Mouse (Mus musculus): Measurements from ENCODE around the gene Parp14.

Parp14 gene

DNA sequence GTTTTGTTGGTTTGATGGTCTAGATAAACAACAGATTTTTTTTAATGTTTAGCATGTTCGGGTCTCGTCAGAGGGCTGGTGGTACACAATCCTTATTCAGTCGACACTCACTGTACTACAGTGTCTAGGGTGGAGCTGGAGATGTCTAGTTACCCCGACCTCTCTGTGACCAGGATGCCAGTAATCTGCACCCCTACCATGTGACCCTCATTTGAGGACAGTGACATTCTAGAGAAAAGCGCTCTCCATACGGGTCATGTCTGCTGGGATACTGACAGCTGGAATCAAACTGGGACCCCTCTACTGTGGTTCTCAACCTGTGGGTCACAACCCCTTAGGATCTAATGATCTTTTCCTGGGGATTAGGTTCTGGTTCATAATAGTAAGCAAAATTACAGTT lies 1.7 kb downstream of the Parp14 start:
- no peak for DNase-seq

DNA sequence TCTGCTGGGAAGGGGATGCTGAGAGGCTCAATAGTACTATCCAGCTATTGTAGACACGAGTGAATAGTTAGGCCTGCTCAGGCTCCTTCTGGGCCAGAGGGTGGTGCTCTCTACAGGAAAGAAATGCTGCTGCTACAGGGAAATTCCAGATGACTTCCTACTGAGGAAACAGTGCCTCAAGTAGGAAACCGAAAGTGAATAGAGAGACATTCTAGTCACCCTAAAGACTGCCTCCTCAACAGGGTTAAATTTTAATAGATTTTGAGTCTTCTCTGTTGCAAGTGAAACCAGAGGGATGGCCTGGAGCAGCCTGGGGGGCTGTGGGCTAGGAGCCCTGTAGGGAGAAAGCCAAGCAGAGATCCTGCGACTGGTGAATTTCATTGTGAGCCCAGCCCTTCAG lies 2.2 kb downstream of the Parp14 start:
- DNase-seq, result no peak

DNA sequence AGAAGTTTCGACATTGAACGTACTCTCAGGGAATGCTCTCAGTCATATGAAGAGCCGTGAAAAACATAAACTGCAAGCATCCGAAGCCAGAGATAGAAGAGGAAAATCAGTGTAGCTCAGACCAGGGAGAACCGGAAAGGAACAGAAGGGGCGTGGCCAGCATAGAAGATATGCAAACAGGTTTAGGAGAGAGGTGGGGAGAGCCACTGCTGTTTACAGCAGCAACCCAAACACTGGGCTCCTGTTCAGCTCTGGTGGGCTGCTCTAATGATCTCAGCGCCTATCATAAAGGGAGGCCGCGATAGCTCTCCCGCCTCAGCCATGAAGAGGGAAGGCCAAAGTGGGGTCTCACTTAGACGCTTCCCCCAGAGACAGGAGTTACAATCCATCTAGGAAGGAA lies 3.6 kb downstream of the Parp14 start:
- no peak for DNase-seq

DNA sequence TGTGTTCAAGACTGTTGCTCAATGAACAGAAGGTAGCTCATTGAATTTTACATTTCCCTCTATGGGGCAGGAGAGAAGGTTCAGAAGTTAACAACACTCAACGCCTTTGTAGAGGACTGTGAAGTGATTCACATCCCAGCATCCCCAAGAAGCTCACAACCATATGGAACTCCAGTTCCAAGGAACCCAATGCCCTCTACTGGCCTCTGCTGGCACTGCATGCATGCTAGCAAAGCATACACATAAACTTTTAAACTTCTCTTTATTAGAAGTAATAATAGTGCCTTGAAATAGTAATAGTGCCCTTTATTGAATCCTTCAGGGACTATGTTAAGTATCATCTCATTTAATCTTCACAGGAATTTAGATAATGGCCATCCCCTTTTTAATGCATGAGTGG lies 9.3 kb downstream of the Parp14 start:
- no peak for DNase-seq

DNA sequence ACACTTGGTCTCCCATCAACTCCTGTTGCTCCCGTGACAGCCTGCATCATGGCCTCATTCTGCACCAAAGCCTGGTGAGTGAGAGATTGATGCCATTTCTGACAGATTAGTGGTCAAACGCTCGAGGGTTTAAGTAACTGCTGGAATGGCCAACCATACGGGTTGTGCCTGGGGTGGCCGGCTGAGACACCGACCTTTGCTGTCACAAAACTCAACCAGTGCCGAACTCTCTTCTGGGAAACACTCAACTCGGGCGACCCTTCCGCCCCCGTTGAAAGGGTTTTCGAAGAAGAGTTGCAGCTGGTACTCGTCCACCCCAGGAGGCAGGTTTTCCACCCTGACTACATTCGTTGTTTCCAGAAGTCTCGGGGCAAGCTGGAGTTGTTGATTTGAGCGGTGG lies 11.1 kb downstream of the Parp14 start:
- no peak for DNase-seq

DNA sequence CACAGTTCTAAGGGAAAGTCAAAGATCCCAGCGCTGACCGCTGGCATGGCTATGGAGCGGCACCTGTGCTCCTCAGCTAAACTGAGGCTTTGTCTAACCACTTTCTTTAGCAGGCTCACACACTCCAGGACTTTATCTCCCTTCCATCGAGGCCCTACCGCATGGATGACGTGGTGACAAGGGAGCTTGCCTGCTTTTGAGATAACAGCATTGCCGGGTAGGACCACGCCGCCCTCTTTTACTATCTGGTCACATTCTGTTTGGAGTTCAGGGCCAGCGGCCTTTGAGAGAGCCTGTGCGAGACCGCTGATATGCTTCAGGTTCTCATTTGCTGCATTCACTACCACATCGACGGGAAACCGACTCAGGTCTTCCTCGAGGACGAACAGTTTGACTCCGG lies 14.6 kb downstream of the Parp14 start:
- no peak for DNase-seq

DNA sequence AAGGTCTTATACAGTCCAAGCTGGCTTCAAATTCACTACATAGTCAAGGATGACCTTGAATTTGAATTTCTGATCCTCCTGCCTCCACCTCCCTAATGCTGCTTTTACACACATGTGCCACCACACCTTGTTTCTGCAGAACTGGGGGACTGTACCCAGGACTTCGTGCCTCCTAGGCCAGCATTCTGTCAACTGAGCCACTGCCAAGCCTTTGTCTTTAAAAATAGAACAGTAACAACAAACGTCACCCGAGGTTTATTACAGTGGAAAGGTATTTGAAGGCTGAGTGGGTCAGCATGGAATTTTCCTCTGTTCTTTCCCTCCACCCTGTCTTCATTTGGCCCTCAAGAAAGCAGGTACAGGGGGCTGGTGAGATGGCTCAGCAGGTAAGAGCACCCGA lies 15.5 kb downstream of the Parp14 start:
- DNase-seq, result no peak

DNA sequence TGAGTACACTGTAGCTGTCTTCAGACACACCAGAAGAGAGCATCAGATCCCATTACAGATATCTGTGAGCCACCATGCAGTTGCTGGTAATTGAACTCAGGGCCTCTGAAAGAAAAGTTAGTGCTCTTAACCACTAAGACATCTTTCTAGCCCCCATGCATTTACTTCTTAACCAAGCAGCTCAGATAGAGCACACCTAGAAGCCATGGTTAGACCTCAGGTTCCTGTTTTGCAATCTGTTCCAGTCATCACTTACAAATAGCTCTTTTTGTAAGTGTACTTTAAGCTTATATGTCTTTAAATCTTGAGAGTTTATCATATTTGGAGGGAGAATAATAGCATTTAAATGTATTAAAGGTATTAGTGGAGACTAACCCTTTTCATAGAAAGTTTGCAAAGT lies 24.2 kb downstream of the Parp14 start:
- no peak for DNase-seq

DNA sequence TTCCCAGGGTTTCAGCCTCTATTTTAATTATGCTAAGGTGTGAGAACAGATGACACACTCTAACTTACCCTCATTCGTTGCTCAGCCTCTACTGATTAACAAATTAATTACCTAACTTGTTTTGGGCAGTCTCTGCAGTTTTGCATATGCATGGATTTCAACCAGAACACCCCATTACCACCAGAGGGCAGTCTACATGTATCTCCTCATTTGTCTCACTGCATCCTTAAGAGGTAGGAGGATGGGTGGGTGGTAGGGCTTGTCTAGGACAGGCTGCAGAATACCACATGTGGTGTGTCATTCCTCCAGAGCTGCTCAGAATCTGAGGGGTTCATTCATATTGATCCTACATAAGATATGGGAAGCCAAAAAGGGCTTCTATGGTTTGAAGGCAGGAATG lies 31.7 kb downstream of the Parp14 start:
- no peak for DNase-seq

DNA sequence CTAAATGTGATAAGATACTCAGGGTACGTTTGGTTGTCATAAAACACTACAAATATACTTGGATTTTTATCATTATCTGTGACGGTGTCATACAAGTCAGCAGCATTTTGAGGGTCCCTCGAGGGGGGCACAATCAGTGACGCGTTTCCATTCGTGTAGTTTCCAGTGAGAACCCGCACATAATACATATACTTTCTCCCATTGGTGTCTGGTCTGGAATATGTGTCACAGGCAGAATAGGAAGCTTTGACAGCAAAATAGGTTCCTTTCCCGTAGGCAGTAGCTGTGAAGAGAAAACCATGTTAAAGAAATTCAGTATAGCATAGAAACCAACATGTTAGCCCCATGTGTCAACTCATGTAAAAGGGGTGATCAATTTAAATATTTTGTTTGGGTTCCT lies 36.7 kb downstream of the Parp14 start:
- no peak for DNase-seq

DNA sequence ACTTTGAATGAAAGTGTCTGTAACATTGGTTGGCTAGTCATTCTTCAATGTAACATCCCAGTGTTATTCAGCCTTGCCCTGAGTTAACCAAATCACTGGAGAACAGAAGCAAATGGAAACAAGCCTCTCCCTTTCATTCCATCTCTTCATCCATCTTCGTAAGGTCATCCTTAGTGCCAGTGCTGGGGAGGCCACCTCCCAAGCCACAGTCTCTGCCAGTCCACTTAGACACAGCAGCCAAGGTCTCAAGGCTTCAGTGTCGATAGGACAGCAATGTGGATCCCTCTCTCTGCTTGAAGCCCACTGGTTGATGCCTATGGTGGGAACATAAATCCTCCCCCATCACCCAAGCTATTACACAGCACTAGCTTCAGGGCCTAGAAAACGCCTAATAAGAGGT lies 38.4 kb downstream of the Parp14 start:
- DNase-seq, result no peak

DNA sequence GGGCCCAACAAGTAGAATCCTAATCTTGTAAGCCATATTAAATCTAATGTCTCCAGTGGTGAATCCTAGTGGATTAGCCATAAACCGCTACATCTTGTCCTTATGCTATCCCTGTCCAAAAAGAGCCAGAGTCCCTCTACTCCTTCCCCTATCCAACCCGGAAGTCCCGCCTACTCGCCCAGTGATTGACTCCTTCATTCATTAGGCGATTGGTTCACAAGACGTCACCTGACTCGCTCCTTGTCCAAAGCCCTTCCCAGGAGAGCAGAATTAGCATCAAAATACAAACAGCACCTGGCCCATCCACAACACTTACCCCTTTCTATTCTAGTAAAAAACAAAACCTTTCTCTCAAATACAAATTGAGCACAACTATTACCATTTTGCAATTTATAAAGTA lies 41.3 kb downstream of the Parp14 start:
- no peak for DNase-seq

DNA sequence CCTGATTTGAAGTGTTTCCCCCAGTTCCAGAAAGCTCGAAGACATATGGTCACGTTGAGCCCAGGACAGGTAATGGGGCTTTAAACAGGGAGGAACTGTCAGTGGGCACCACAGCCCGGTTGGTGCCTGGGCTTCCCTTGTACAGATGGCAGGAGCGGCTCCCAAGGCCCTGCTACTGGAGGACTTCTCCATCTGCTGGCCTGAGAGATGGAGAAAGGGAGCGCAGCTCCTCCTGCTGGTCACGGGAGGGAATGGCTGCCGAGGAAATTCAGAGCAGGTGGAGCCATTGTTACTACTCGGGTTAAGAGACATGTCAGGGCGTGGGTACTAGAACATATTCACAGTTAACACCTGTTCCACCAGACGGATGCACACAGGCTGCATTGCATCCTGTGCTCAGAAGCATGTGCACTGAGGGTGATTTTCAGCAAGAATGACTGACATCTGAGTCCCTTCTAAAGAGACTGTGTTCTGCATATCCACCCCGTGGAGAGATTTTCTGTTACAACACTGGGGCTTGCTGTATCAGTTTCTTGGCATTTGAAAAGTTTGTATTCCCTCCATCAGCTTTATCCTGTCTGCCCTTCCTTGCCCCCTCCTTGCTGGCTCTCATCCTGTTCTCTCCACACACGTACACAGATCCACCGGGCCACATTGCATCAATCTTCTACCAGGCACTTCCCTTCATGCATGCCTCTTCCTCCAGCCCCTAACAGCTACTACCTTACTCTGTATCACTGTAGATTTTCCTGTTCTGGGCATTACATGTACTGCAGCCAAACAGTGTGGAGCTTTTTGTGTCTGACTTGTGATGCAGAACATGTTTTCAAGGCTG lies 53.9 kb downstream of the Parp14 start:
- DNase-seq, result peak; percentile 71 to 74

DNA sequence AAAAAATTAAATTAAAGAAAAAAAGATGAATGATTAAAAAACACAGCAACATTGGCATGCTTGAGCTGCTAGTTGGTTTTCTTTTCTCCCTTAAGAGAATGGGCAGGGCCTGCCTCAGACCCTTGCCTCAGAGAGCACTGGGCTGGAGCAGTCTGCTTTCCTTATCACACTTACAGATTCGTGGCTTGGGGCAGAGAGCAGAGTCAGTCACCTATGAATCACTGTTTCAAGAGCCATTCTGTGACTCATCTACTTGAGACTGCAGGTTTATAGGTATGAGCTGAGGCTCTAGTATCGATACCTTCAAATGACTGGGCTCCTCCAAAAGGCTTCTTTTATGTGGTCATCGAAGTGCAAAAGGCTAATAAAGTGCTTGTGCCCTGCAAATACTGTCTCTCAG lies 58.2 kb downstream of the Parp14 start:
- no peak for DNase-seq

DNA sequence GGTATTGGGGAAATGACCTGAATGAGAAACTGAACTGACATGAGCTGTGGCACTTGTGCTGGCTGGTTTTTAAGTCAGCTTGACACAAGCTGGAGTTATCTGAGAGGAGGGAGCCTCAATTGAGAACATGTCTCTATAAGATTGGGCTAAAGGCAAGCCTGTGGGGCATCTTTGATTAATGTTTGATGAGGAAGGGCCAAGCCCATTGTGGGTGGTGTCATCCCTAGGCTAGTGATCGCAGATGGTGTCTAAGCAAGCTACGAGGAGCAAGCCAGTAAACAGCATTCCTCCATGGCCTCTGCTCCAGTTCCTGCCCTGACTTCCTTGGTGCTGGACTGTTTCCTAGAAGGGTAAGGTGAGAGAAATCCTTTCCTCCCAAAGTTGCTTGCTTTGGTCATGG lies 62.5 kb downstream of the Parp14 start:
- DNase-seq, result no peak

DNA sequence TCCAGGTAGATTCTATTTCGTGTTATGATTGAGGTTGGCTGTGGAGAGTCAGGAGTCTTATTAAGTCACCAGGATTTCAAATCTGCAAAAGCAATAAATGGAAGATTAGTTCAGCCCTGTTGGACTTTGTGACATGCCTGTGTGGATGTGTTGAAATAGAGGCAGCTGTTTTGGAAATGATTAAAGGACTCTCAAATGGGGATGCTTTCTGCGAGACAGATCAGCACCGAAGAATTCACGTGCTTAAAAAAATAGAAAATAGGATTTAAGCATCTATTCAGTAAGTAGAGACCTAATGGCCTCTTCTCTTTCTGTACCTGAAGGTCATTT lies 63.7 kb downstream of the Parp14 start:
- no peak for DNase-seq

DNA sequence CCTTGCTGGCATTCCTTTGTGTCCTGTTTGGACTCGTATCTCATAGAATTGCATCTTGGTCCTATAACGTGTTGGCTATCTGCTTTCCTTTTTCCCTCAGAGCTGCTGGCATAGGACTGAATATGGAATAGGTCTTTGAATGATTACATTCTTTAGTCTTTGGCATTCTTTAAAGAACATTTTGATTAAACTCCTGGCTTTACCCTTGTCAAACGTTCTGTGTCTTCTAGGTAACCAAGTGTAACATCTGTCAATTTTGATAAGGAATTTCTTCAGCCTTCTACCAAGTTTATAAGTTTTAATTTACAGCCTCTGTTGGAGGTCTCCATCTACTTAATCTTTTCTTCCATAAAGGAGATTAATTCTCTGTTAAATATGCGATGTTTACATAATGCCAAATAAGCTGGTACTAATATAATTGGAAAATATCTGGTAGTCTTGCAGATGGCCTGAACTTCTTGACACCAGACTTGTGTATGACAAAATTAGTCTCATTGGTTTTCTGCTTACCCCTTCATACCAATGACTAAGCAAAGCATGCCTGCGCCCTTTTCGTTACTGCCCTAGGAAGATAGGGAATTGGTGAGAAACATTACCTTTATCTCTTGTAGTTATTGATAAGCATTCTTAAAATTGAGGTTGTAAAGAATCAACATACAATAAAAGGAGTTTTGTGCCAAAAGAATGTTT lies 64.2 kb downstream of the Parp14 start:
- DNase-seq, result no peak

DNA sequence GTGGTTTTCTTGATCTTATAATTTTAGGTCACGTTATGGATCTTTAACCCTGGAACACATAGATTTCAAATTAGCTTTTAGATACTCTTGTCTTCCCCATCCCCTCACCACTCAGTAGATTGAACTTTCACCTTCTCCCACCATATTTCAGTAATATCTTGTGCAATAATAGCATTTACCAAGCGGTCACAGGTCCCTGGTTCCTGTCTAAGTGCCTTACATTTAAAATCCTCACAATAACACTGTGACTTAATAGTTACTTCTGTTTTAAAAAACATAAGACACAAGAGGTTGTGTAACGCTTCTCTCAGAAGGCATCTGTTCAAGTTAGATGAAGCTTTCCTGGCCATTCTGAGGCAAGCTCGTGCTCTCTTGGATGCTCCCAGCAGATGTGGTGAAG lies 67.6 kb downstream of the Parp14 start:
- no peak for DNase-seq

DNA sequence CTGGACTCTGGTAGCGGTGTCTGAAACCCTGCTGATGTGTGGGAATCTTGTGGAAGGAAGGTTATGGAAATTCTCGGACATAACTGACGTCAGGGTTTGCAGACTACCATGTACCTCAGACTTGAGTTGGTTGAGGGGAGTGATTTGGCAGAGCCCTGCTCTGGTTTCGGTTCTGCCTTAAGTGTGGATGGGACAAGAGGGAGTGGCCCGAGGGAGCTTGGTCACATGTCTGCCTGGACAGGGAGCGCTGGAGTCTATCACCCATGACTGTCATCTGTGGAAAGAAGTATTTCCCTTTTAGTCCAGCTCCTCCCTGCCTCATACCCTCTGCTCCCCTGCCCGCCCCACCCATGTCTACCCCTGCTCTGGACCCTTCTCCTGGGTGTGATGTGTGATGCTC lies 69.2 kb downstream of the Parp14 start:
- no peak for DNase-seq

DNA sequence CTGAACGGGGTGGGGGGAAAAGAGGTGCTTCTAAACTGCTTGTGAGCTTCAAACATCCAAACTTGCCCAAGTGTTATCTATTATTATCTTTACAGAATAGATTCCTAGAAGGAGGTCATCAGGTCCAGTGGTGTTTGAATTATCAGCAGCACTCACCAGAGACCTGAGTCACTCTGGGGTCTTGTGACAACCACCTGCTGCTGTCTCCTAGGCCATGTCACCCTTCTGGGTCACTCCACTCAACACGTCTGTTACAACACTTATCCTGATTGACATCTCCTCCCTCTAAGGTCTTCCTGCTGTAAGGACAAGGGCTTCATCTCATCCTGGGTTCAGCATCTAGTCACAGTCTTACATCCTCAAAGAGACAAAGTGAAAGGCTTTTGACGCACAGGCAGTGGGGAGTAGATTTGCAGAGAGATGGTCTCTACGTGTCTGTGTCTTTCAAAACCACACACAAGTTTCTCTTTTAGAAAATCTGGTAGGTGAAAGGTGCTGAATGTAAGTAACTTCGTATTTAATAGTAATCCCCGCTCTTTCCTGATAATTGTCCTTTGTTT lies 79.3 kb downstream of the Parp14 start:
- DNase-seq, result no peak

DNA sequence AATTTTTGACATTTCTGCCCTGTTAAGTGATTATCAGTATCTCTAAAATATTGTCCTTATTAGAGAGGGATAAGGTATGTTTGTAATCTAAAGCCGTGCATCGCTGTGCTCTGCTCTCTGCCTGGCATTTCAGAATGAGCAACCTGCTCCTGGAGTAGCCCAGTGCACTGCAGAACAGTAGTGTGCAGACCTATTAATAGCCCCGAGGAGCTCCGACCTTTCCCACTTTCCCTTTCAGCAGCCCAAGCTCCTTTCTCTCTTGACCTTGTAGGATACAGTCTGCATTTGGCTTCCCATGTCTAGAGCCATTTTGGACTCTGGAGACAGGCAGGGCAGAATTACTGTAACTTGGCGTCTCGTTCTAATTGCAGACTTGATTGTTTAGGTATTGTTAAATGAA lies 83.0 kb downstream of the Parp14 start:
- no peak for DNase-seq

DNA sequence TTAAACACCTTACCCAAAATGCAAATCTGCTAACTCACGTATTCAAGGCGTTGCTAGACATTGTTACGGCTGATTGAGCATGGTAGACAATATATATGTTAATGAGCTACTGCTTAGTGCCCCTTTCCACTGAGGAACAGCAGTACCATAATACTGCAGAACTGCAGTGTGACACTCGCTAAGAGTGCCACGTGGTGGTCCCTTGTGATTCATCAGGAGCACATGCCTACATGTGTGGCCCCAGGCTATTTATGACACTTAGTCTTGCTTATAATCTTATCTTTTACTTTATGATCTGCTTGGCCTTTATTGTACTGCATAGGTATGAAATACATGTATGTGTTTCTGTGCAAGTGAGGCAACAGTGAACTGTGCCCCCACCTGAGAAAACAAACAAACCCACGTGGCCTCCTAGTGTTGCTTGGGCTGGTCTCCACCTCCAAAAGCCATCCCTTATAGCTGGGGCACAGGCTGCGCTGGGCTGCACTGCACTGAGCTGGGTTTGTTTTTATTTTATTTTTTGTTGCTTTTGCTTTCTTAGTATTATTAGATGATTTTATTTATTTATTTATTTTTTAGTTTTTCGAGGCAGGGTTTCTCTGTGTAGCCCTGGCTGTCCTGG lies 83.7 kb downstream of the Parp14 start:
- no peak for DNase-seq

DNA sequence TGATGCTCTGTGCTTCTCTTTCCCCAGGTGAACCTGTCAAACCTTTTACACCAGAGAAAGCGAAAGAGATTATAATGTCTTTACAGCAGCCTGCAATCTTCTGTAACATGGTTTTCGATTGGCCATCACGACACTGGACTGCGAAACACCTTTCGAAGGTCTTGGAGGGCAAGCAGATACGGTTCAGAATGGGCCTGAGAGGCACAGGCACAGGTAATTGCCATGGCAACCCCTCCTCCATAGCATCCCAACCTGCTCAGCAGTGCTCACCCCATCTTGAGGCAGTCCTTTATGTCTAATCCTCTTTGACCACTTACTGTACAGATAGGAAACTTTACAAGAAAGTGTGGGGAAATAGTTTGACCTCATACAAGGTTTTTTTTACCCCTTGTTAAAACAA lies 84.2 kb downstream of the Parp14 start:
- no peak for DNase-seq

DNA sequence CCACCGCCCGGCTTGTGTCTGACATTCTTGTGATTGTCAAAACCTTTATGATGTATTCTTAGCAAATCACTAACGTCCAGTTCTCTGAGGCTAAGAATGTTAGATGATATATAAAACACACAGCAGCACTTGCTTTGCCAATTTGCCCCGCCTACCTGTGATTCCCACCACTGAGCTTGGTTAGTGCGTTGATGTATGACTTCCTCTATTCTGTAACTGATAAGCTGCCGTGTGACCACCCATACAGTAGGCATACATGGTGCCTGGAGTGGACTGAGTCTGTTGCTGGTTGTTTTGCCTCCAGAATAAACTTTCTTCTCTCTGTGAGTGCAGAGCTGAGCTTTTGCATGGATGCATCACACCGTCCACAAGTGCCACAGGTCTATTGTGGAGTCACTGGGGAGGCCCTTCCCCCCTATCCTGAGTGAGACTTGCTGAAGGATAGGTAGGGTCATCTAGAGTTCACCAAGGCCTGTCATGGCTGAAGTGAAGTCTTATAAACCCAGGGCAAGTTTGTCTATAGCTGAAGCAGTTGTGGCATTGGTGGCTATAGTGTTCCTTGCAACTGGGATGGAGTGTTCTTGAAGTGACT lies 87.1 kb downstream of the Parp14 start:
- DNase-seq, result no peak
